Mouse (Mus musculus): Measurements from ENCODE around the gene Inip. TPM values are rescaled to one million over a fixed set of nuclear protein-coding genes. Genes with fewer than 3 reads are reported as not detected.

Gene Inip
- total and polyA plus RNA-seq, 2 experiments from 2014 or later = 20.8 to 35.8 TPM

DNA sequence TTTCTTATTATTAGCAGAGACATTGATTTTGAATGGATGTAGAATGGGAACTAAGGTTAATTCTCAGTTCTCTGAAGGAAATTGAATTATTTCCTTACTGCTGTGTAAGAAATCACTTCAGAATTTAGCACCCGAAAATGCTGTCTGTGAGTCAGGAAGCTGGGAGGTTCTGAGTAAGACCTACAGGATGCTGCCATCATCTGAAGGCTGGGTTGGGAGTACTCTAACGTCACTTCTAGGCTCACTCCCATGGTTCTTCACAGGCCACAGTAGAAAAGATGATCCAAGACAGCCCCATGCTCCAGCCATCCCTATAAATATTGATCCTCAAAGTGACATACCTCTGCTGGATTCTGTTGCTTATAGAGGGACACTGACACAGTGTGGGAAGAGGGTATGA is 6.1 kb upstream of the Inip start:
- Histone ChIP-seq H3K27me3 (ENCODE audit: insufficient read depth, low read length) (no peaks in the 10 kb centered on the region), H3K9ac (replicated peaks; ENCODE audit: low read length, poor library complexity, severe bottlenecking) (no peak overlapping the region; the same call in 1 of the 2 replicates), H3K36me3 (ENCODE audit: insufficient read depth, low read length) (no peaks in the 10 kb centered on the region), H3K4me3 (ENCODE audit: low read depth, low read length) (peak overlapping the region; percentile 97), H3K27ac (ENCODE audit: low read depth, low read length) (no peak overlapping the region), H3K9me3 (ENCODE audit: low read length) (no peaks in the 10 kb centered on the region), H3K4me1 (ENCODE audit: insufficient read depth, low read length) (peaks cover 3% of the 10 kb centered on the region; the same call in 1 of the 2 replicates), H3K4me2 (ENCODE audit: low read depth, low read length, poor library complexity, severe bottlenecking) (peak overlapping the region; percentile 87)
- DNase-seq (ENCODE audit: low spot score) = no peak
- 56% methylated on average over 2 of the region's 2 CpGs for WGBS
- TF ChIP-seq CTCF (IDR thresholded peaks at IDR 0.05) = no peak
- ATAC-seq (ENCODE audit: low FRiP score) = no peak

DNA sequence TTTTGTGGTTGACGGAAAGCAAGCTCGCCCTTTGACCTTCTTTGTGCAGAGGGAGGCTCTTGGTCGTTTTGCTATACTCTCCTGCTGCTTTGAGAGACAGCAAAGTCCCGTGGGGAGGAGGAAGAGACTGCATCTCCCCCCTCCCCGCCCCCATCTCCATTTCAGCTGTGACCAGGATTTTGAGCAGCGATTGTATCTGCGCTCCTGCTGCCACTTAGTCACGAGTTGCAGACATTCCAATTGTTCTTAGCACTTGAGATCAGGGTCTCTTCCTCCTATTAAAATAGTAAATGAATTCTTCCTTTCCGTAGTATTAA is 5.4 kb upstream of the Inip start:
- Histone ChIP-seq H3K4me3 (ENCODE audit: low read depth, low read length) (peak overlapping the region; percentile 97), H3K36me3 (ENCODE audit: insufficient read depth, low read length) (no peaks in the 10 kb centered on the region), H3K27me3 (ENCODE audit: insufficient read depth, low read length) (no peaks in the 10 kb centered on the region), H3K27ac (ENCODE audit: low read depth, low read length) (peak overlapping the region; percentile 81; the same call in 1 of the 2 replicates), H3K4me1 (ENCODE audit: insufficient read depth, low read length) (peaks cover 3% of the 10 kb centered on the region; the same call in 1 of the 2 replicates), H3K4me2 (ENCODE audit: low read depth, low read length, poor library complexity, severe bottlenecking) (peak overlapping the region; percentile 87), H3K9ac (replicated peaks; ENCODE audit: low read length, poor library complexity, severe bottlenecking) (peak overlapping the region; percentile 90), H3K9me3 (ENCODE audit: low read length) (no peaks in the 10 kb centered on the region)
- 4% methylated on average over 9 of the region's 9 CpGs for WGBS
- ATAC-seq (ENCODE audit: low FRiP score) = no peak
- no peak for TF ChIP-seq CTCF (IDR thresholded peaks at IDR 0.05)
- DNase-seq (ENCODE audit: low spot score) = peak; percentile 37

DNA sequence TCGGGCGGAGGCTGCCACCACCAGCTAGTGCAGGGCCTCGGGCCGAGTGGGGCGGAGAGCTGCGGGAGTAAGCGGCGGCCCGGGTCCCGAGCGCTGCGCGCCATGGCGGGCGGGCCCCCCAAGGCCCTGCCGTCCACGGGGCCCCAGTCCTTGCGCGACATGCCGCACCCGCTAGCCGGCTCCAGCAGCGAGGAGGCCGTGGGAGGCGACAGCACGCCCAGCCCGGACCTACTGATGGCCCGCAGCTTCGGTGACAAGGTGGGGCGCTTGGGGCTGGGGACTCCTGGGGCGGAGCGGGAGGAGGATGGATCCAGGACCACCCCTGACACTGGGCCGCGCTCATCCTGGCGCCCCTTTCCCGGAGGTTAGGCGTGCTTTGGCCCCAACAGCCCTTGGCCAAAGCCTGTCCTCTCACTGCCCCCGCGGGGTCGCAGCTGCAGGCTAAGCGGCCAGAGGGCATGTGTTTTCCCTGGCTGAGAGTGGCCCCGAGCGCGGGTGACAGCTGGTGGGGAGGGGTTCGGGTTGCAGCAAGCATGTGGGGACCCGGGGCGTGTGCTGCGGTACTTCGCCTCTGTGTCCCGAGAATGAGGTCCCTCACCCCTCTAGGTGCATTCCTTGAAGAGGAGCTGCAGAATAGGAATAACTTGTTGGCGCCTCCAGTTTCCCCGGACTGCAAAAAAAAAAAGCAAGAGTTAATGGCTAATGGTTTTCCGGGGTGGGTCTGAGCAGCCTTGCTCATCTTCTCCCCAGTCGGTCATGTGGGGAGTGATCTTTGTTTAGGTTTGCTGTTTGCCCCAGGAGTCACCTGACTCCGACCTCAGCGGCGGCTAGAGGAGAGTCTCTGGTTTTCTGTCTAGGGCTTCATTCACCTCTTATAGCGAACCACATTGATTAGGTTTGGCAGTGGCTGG is 4.8 kb upstream of the Inip start:
- no peak for TF ChIP-seq CTCF (IDR thresholded peaks at IDR 0.05)
- peak overlapping the region; percentile 87 for H3K4me2 ChIP-seq (ENCODE audit: low read depth, low read length, poor library complexity, severe bottlenecking)
- H3K27me3 ChIP-seq (ENCODE audit: insufficient read depth, low read length) = no peaks in the 10 kb centered on the region
- 0% methylated on average over 47 of the region's 58 CpGs for WGBS
- H3K4me3 ChIP-seq (ENCODE audit: low read depth, low read length) = peak overlapping the region; percentile 97
- peak; percentile 63 for ATAC-seq (ENCODE audit: low FRiP score)
- no peaks in the 10 kb centered on the region for H3K36me3 ChIP-seq (ENCODE audit: insufficient read depth, low read length)
- H3K9ac ChIP-seq (replicated peaks; ENCODE audit: low read length, poor library complexity, severe bottlenecking) = peak overlapping the region; percentile 90
- no peaks in the 10 kb centered on the region for H3K9me3 ChIP-seq (ENCODE audit: low read length)
- peak overlapping the region; percentile 81 for H3K27ac ChIP-seq (ENCODE audit: low read depth, low read length)
- peaks cover 3% of the 10 kb centered on the region; the same call in 1 of the 2 replicates for H3K4me1 ChIP-seq (ENCODE audit: insufficient read depth, low read length)
- peak; percentile 36 for DNase-seq (ENCODE audit: low spot score)

DNA sequence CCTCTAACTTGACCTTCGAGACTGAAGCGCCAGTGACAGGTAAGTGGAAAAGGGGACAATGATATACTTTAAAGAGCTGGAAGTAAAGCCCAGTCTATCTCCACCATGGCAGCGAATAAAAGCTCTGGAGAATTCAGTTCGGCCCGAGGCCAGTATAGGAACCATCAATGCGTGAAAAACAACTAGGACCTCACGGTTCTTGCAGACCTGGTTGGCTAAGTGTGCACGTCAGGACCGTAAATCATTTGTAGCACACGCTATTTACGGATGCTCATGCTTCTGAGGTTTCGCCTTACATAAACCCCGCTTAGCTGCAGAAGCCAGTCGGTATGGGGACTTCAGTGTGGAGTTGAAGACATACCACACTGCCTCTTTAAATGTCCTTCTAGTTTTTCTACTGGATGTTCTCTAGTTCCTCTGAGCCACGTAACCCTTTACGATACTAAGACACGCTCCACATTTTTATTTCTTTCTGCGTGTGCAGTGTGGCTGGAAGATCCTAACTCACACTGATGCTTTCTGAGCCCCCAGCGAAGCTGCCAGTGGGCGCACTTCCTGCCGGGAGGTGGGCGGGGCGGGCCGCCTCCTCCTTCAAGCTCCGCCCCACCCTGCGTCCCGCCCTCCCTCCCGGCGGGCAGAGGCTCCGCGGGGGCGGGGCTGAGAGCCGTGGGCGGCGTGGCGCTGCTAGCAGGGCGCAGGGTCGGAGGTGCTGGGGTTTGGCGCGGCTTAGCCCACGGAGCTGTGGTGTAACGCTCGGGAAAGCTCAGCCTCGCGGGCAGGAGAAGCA is 4.0 kb upstream of the Inip start, which contains the start of gene Snx30:
Gene Snx30, plus strand, starts transcription at position 660 of the 787 bp plus-strand sequence.
- Histone ChIP-seq H3K36me3 (ENCODE audit: insufficient read depth, low read length) (no peaks in the 10 kb centered on the region), H3K27me3 (ENCODE audit: insufficient read depth, low read length) (no peaks in the 10 kb centered on the region), H3K9me3 (ENCODE audit: low read length) (no peaks in the 10 kb centered on the region), H3K27ac (ENCODE audit: low read depth, low read length) (peak within 1 kb of the TSS; percentile 81), H3K4me2 (ENCODE audit: low read depth, low read length, poor library complexity, severe bottlenecking) (peak within 1 kb of the TSS; percentile 87), H3K4me1 (ENCODE audit: insufficient read depth, low read length) (peaks cover 3% of the 10 kb centered on the region; the same call in 1 of the 2 replicates), H3K9ac (replicated peaks; ENCODE audit: low read length, poor library complexity, severe bottlenecking) (peak within 1 kb of the TSS; percentile 90), H3K4me3 (ENCODE audit: low read depth, low read length) (peak within 1 kb of the TSS; percentile 97)
- 3% methylated on average over 38 of the region's 45 CpGs for WGBS
- ATAC-seq (ENCODE audit: low FRiP score) (peak; percentile 91), DNase-seq (ENCODE audit: low spot score) (peak; percentile 90)
- no peak; the same call in 1 of the 2 replicates for TF ChIP-seq CTCF (IDR thresholded peaks at IDR 0.05)

DNA sequence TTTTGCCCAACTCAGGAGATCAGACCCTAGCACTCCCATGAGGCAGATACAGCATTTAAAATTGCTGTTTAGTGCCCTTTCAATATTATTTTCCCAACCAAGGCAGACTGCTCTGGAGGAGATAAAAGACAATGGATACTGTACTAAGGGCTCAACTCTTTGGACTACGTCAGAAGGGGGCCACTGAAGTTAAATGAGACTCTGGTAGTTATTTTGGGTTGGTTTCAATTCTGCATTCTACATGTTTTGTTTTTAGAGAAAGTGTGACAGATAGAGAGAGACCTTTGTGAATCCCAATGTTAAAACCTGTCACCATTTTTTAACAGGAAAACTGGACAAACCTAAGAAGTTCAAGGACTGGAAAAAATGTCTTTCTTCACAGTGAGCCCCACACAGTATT is 3.4 kb upstream of the Inip start:
- H3K36me3 ChIP-seq (ENCODE audit: insufficient read depth, low read length) = no peaks in the 10 kb centered on the region
- peaks cover 3% of the 10 kb centered on the region; the same call in 1 of the 2 replicates for H3K4me1 ChIP-seq (ENCODE audit: insufficient read depth, low read length)
- H3K4me2 ChIP-seq (ENCODE audit: low read depth, low read length, poor library complexity, severe bottlenecking) = peak overlapping the region; percentile 87
- WGBS = 76% methylated on average over 1 of the region's 1 CpGs
- H3K4me3 ChIP-seq (ENCODE audit: low read depth, low read length) = peak overlapping the region; percentile 97
- H3K27ac ChIP-seq (ENCODE audit: low read depth, low read length) = 0 out of 2 replicates have a peak overlapping the region, but pooled peaks have one; percentile 81
- H3K9me3 ChIP-seq (ENCODE audit: low read length) = no peaks in the 10 kb centered on the region
- H3K9ac ChIP-seq (replicated peaks; ENCODE audit: low read length, poor library complexity, severe bottlenecking) = no peak overlapping the region
- no peak for DNase-seq (ENCODE audit: low spot score)
- no peaks in the 10 kb centered on the region for H3K27me3 ChIP-seq (ENCODE audit: insufficient read depth, low read length)
- no peak for ATAC-seq (ENCODE audit: low FRiP score)
- no peak for TF ChIP-seq CTCF (IDR thresholded peaks at IDR 0.05)

All from midbrain, postnatal 0 days (tissue).